Mouse (Mus musculus) skeletal muscle tissue, adult 2 months (tissue): ENCODE measurements around the gene Tarbp1.
"Not testable (repeated sequence)": the region's sequence is repeated elsewhere in the genome, so short reads cannot be mapped to it uniquely, and the experiment has no call there.

Experiments used
- DNase-seq: peaks from one replicate; pipeline ENCODE4 v3.0.0-alpha.2; 2012; ENCODE audit warnings: low read depth, low spot score

Gene Tarbp1

GRCm38 (mm10) chr8:126420834-126421233 lies 54.0 kb downstream of the Tarbp1 start:
- no peak for DNase-seq

- DNase-seq = no peak
These were observed 69.8 kb downstream of the Tarbp1 start for GRCm38 (mm10) chr8:126405030-126405429.

- DNase-seq = not testable (repeated sequence)
These were observed 70.3 kb downstream of the Tarbp1 start for GRCm38 (mm10) chr8:126404550-126404949.

- DNase-seq = no peak
These were observed 76.5 kb downstream of the Tarbp1 start for GRCm38 (mm10) chr8:126398349-126398748.

- DNase-seq = no peak
These were observed 78.9 kb downstream of the Tarbp1 start for GRCm38 (mm10) chr8:126395917-126396316.

GRCm38 (mm10) chr8:126395386-126395785 lies 79.5 kb downstream of the Tarbp1 start:
- no peak for DNase-seq

- DNase-seq = no peak
These were observed 83.3 kb downstream of the Tarbp1 start for GRCm38 (mm10) chr8:126391541-126391940.

- no peak for DNase-seq
These were observed 87.3 kb downstream of the Tarbp1 start for GRCm38 (mm10) chr8:126387566-126387965.

GRCm38 (mm10) chr8:126382749-126383148 lies 92.1 kb downstream of the Tarbp1 start:
- no peak for DNase-seq

GRCm38 (mm10) chr8:126382216-126382615 lies 92.6 kb downstream of the Tarbp1 start:
- DNase-seq = no peak

GRCm38 (mm10) chr8:126381299-126381698 lies 93.6 kb downstream of the Tarbp1 start:
- DNase-seq = no peak

- DNase-seq = no peak
These were observed 94.7 kb downstream of the Tarbp1 start for GRCm38 (mm10) chr8:126380141-126380540.

- no peak for DNase-seq
These were observed 95.3 kb downstream of the Tarbp1 start for GRCm38 (mm10) chr8:126379580-126379979.
